Mouse (Mus musculus) heart, embryonic 12.5 days (tissue): ENCODE results near the gene Tenm3. TPM values are rescaled to one million over a fixed set of nuclear protein-coding genes. Genes with fewer than 3 reads are reported as not detected.

ENCODE experiments used
- ATAC-seq: fragments of 200-750 bp; cut with Nextera tagmentation; 2 replicates; pipeline ENCODE4 v1.8.0; 2017; ENCODE audit warnings: moderate TSS enrichment, moderate library complexity; ENCODE audit not compliant: insufficient number of reproducible peaks, low FRiP score
- H3K27ac ChIP-seq: fragments of 300-500 bp; sonication (generic); 2 replicates; pipeline ENCODE4 v1.5.1; 2016; ENCODE audit warnings: mild to moderate bottlenecking, moderate library complexity; ENCODE audit not compliant: poor library complexity, severe bottlenecking
- H3K27me3 ChIP-seq: fragments of 300-500 bp; sonication (generic); replicated peaks from 2 replicates; pipeline ENCODE4 v1.6.1; 2016; ENCODE audit warnings: mild to moderate bottlenecking, moderate library complexity
- H3K36me3 ChIP-seq: fragments of 300-500 bp; sonication (generic); 2 replicates; pipeline ENCODE4 v1.6.1; 2016; ENCODE audit warnings: mild to moderate bottlenecking, moderate library complexity
- H3K4me1 ChIP-seq: fragments of 300-500 bp; sonication (generic); replicated peaks from 2 replicates; pipeline ENCODE4 v1.6.1; 2016; ENCODE audit warnings: mild to moderate bottlenecking
- H3K4me2 ChIP-seq: fragments of 300-500 bp; sonication (generic); 2 replicates; pipeline ENCODE4 v1.6.1; 2016; ENCODE audit warnings: mild to moderate bottlenecking, moderate library complexity
- H3K4me3 ChIP-seq: fragments of 300-500 bp; sonication (generic); 2 replicates; pipeline ENCODE4 v1.5.1; 2016; ENCODE audit warnings: mild to moderate bottlenecking
- H3K9ac ChIP-seq: fragments of 300-500 bp; sonication (generic); 2 replicates; pipeline ENCODE4 v1.6.1; 2016; ENCODE audit warnings: mild to moderate bottlenecking, moderate library complexity
- H3K9me3 ChIP-seq: fragments of 300-500 bp; sonication (generic); replicated peaks from 2 replicates; pipeline ENCODE4 v1.6.1; 2016; ENCODE audit warnings: mild to moderate bottlenecking, moderate library complexity
- WGBS: fragments of 180-500 bp; shearing (Covaris S2); methylation state at CpG from one replicate; pipeline ENCODE4 v1.1.7; 2016; 5-methylcytosine and 5-hydroxymethylcytosine counted together
- polyA plus RNA-seq: library from polyadenylated mRNA; unstranded; fragments of >200 nt; fragmentation: Nextera tagmentation; extraction: Ambion mirVana; gene quantifications from 2 replicates; pipeline ENCODE4 v1.2.1, GENCODE M21; 2016

The Tenm3 gene
- polyA plus RNA-seq, 1 experiment from 2014 or later: 15.2 TPM

DNA sequence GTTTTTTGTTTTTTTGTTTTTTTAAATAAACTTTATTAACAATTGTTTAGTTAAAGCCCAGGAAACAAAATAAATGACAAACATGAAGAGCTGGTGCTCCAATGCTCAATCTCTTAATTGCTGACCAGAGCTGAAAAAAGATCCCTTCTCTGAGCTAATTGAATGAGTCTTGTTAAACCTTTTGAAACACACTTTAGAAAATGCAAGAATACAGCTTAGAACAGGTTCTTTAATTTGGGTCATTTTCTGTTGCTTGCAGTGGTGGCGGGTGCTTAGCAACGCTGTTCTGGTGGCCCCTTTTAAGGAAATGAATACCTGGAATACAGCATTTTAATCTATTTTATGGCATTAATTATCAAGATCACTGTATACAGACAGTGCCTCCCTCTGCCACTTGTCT lies 291.4 kb downstream of the Tenm3 start:
- WGBS: 83% methylated on average over 2 of the region's 2 CpGs
- no peak overlapping the region for H3K9ac ChIP-seq
- no peak overlapping the region for H3K4me2 ChIP-seq
- H3K4me1 ChIP-seq: 0 out of 2 replicates have a peak, but pooled peaks cover 3% of the 10 kb centered on the region
- H3K27ac ChIP-seq: no peak overlapping the region
- ATAC-seq: no peak
- no peaks in the 10 kb centered on the region for H3K36me3 ChIP-seq
- H3K27me3 ChIP-seq: no peaks in the 10 kb centered on the region
- no peak overlapping the region for H3K4me3 ChIP-seq
- H3K9me3 ChIP-seq: no peaks in the 10 kb centered on the region

DNA sequence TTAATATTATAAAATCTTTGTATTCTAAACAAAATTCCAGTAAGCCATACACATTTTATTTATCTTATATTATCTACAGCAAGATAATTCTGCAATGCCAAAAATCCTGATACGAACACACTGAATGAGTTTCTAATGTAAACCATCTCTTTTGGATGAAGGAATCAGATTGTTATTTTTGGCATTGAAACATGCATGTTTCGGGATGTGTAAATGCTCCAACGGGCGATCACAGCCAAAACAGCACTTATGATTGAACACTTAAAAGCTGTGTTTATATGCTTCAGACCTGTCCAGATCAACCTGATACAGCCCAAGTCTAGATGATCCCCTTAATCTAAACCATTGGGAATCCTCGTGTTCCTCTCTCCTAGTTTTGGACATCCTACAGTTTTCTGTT lies 292.4 kb downstream of the Tenm3 start:
- no peak overlapping the region for H3K4me2 ChIP-seq
- H3K27me3 ChIP-seq: no peaks in the 10 kb centered on the region
- H3K9ac ChIP-seq: no peak overlapping the region
- no peak for ATAC-seq
- no peak overlapping the region for H3K4me3 ChIP-seq
- no peaks in the 10 kb centered on the region for H3K36me3 ChIP-seq
- no peaks in the 10 kb centered on the region for H3K9me3 ChIP-seq
- no peak overlapping the region for H3K27ac ChIP-seq
- H3K4me1 ChIP-seq: 0 out of 2 replicates have a peak, but pooled peaks cover 3% of the 10 kb centered on the region
- 50% methylated on average over 5 of the region's 5 CpGs for WGBS

DNA sequence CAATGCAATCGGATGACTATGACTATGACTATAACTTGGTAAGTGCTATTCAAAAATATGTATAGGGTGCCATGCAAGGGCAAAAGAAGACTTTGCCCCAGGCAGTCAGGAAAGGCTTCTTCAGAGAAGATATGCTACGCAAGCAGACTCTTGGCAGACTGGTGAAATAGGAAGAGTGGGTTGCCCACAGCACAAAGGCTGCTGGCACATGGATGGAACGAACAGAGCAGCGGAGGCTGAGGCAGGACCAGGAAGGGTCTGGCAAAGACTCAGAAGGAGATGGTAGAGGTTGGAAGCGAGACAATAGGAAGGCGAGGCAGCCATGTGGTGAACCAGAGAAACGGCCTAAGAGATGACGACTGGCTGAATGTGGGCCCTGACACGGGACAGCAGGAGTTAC lies 294.8 kb downstream of the Tenm3 start:
- Histone ChIP-seq H3K4me1 (0 out of 2 replicates have a peak, but pooled peaks cover 3% of the 10 kb centered on the region), H3K27me3 (no peaks in the 10 kb centered on the region), H3K4me3 (no peak overlapping the region), H3K36me3 (no peaks in the 10 kb centered on the region), H3K9me3 (no peaks in the 10 kb centered on the region), H3K4me2 (no peak overlapping the region), H3K27ac (no peak overlapping the region), H3K9ac (no peak overlapping the region)
- 87% methylated on average over 9 of the region's 9 CpGs for WGBS
- ATAC-seq: no peak

DNA sequence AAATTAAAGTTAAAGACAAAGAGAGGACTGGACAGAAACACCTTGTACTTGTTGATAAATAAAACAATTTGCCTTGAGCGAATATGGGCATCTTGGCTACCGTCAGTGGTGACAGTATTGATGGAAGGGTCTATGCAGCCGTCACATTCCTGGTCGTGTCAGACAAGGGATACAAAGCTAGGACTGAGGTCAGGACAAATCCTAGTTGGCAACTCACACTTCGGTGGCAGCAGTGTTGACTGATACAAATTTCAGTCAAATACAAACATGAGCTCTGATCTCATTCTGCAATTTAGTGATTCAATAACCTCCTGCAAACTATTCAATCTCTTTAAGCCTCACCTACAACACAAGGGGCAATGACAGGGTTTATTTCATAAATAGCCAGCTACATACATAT lies 298.1 kb downstream of the Tenm3 start:
- peaks cover 18% of the 10 kb centered on the region for H3K4me1 ChIP-seq
- no peaks in the 10 kb centered on the region for H3K36me3 ChIP-seq
- no peak for ATAC-seq
- WGBS: 60% methylated on average over 5 of the region's 5 CpGs
- no peak overlapping the region for H3K27ac ChIP-seq
- no peak overlapping the region for H3K4me3 ChIP-seq
- no peaks in the 10 kb centered on the region; the same call in 1 of the 2 replicates for H3K9me3 ChIP-seq
- no peaks in the 10 kb centered on the region for H3K27me3 ChIP-seq
- no peak overlapping the region for H3K9ac ChIP-seq
- no peak overlapping the region for H3K4me2 ChIP-seq

GRCm38 (mm10) chr8:48544840-48545239 lies 298.9 kb downstream of the Tenm3 start:
- WGBS: 73% methylated on average over 7 of the region's 7 CpGs
- H3K36me3 ChIP-seq: no peaks in the 10 kb centered on the region
- H3K9me3 ChIP-seq: no peaks in the 10 kb centered on the region; the same call in 1 of the 2 replicates
- peaks cover 15% of the 10 kb centered on the region for H3K4me1 ChIP-seq
- no peaks in the 10 kb centered on the region for H3K27me3 ChIP-seq
- H3K9ac ChIP-seq: no peak overlapping the region
- H3K4me3 ChIP-seq: no peak overlapping the region
- no peak for ATAC-seq
- H3K4me2 ChIP-seq: no peak overlapping the region
- H3K27ac ChIP-seq: no peak overlapping the region

DNA sequence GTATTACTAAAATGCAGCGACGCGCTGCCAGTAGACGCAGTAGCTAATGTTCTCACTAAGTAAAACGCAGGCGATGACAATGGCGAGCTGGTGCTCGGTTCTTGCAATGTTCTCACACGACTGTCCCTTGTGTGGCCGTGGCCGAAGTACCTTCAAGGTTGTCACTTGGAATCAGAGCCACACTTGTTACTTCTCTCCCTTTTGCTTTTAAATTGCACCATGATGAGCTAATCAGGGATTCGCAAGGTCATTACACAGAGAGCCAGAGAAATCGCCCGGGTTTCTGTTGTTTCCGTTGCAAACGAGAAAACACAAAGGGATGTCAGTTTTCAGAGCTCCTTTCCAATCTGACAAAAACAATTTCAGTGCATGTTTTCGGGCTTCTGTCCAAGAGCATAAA lies 301.6 kb downstream of the Tenm3 start:
- no peak for ATAC-seq
- Histone ChIP-seq H3K36me3 (no peaks in the 10 kb centered on the region), H3K27me3 (no peaks in the 10 kb centered on the region), H3K9me3 (no peaks in the 10 kb centered on the region; the same call in 1 of the 2 replicates), H3K4me1 (peaks cover 15% of the 10 kb centered on the region), H3K4me3 (no peak overlapping the region), H3K9ac (no peak overlapping the region), H3K27ac (no peak overlapping the region), H3K4me2 (no peak overlapping the region)
- WGBS: 83% methylated on average over 17 of the region's 17 CpGs

DNA sequence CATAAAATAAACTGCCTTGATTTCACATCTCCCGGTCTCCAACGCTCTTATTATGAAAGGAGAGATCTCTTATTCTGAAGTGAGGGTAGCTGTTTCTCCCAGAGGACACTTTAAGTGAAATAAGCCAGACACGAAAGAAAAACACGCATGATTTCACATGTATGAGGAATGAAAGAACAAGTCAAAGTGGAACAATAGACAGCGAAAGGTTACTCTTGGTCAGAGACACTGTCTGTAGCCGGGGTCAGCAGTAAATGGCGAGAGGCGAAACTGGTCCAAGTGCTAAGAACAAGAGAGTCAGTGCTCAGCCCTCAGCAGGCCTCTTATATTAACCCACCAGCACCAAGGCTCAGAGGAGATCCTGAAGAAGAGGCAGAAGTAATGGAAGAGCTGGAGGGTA lies 302.9 kb downstream of the Tenm3 start:
- Histone ChIP-seq H3K9me3 (no peaks in the 10 kb centered on the region; the same call in 1 of the 2 replicates), H3K27ac (no peak overlapping the region), H3K4me3 (no peak overlapping the region), H3K27me3 (no peaks in the 10 kb centered on the region), H3K9ac (no peak overlapping the region), H3K4me2 (no peak overlapping the region), H3K36me3 (no peaks in the 10 kb centered on the region), H3K4me1 (peaks cover 15% of the 10 kb centered on the region)
- no peak for ATAC-seq
- 54% methylated on average over 8 of the region's 8 CpGs for WGBS

- Histone ChIP-seq H3K9me3 (no peaks in the 10 kb centered on the region), H3K36me3 (no peaks in the 10 kb centered on the region), H3K27me3 (no peaks in the 10 kb centered on the region), H3K4me3 (no peak overlapping the region), H3K4me1 (peaks cover 2% of the 10 kb centered on the region; the same call in 1 of the 2 replicates), H3K9ac (no peak overlapping the region), H3K27ac (no peak overlapping the region), H3K4me2 (no peak overlapping the region)
- 82% methylated on average over 3 of the region's 3 CpGs for WGBS
- ATAC-seq: no peak
Observed at GRCm38 (mm10) chr8:48535833-48536232, 307.9 kb downstream of the Tenm3 start.

DNA sequence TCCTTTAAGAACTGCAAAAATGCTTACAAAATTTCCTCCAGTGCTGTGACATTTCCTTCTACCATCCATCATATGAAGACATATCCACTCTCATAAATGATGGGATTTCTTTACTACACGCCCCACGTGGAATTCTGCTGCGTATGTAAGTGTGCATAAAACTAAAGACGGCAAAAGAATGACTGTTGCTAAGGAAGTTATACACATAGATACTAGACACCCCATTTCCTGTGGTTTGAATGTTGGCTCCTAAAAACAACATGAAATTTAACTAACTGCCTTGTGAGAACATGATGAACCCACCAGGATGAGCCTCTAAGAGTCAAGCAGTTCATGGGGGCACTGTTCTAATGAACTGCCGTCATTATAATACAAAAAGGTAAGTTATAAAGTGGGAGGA lies 312.0 kb downstream of the Tenm3 start:
- WGBS: 89% methylated on average over 5 of the region's 5 CpGs
- no peaks in the 10 kb centered on the region for H3K9me3 ChIP-seq
- H3K27me3 ChIP-seq: no peaks in the 10 kb centered on the region
- no peak overlapping the region for H3K27ac ChIP-seq
- H3K4me1 ChIP-seq: no peaks in the 10 kb centered on the region
- no peak overlapping the region for H3K9ac ChIP-seq
- H3K36me3 ChIP-seq: no peaks in the 10 kb centered on the region
- no peak for ATAC-seq
- H3K4me3 ChIP-seq: no peak overlapping the region
- H3K4me2 ChIP-seq: no peak overlapping the region

GRCm38 (mm10) chr8:48530916-48531570 lies 312.7 kb downstream of the Tenm3 start:
- ATAC-seq: no peak
- Histone ChIP-seq H3K36me3 (no peaks in the 10 kb centered on the region), H3K4me2 (no peak overlapping the region)

DNA sequence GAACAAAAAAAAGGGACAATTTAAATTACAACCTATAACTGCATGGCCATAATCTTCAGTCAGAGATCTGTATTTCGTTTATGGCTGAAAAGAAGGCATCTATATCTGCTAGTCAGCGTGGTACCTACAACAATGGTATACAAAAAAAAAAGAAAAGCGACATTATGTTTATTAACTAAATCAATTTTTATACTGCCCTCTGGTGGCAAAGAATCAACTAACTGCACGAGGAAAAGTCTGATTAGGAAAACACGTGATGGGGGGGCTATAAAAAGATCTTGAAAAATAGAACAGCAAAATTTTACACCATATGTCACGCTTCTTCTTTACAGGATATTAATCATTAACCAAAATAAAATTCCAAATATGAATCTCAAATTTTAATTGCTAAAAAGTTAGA lies 316.3 kb downstream of the Tenm3 start:
- no peak overlapping the region for H3K9ac ChIP-seq
- no peak overlapping the region for H3K4me3 ChIP-seq
- H3K9me3 ChIP-seq: no peaks in the 10 kb centered on the region
- H3K4me1 ChIP-seq: no peaks in the 10 kb centered on the region
- no peaks in the 10 kb centered on the region for H3K36me3 ChIP-seq
- H3K27me3 ChIP-seq: no peaks in the 10 kb centered on the region
- H3K27ac ChIP-seq: no peak overlapping the region
- 26% methylated on average over 6 of the region's 6 CpGs for WGBS
- no peak for ATAC-seq
- H3K4me2 ChIP-seq: no peak overlapping the region

More at GRCm38 (mm10) chr8:48530916-48531570, 312.7 kb downstream of the Tenm3 start:
- no peak overlapping the region for H3K27ac ChIP-seq
- no peaks in the 10 kb centered on the region for H3K9me3 ChIP-seq
- H3K4me3 ChIP-seq: no peak overlapping the region
- H3K9ac ChIP-seq: no peak overlapping the region
- no peaks in the 10 kb centered on the region for H3K27me3 ChIP-seq
- H3K4me1 ChIP-seq: no peaks in the 10 kb centered on the region
- WGBS: 77% methylated on average over 11 of the region's 11 CpGs
